Mouse (Mus musculus) limb, embryonic 15.5 days (tissue): ENCODE results near the gene 5830411N06Rik. TPM values are rescaled to one million over a fixed set of nuclear protein-coding genes. Genes with fewer than 3 reads are reported as not detected.

Experiments
- ATAC-seq: fragments of 200-750 bp; cut with Nextera tagmentation; 2 replicates; pipeline ENCODE4 v1.8.0; 2017; ENCODE audit warnings: low read depth, moderate TSS enrichment; ENCODE audit not compliant: insufficient number of reproducible peaks, low FRiP score, low TSS enrichment
- H3K27ac ChIP-seq: fragments of 300-500 bp; sonication (generic); 2 replicates; pipeline ENCODE4 v1.5.1; 2015; ENCODE audit warnings: moderate library complexity, mild to moderate bottlenecking, inconsistent platforms
- H3K27me3 ChIP-seq: fragments of 300-500 bp; sonication (generic); 2 replicates; pipeline ENCODE4 v1.6.1; 2015; ENCODE audit warnings: inconsistent platforms
- H3K36me3 ChIP-seq: fragments of 300-500 bp; sonication (generic); 2 replicates; pipeline ENCODE4 v1.6.1; 2015; ENCODE audit warnings: inconsistent platforms
- H3K4me1 ChIP-seq: fragments of 300-500 bp; sonication (generic); 2 replicates; pipeline ENCODE4 v1.6.1; 2015; ENCODE audit warnings: inconsistent platforms
- H3K4me2 ChIP-seq: fragments of 300-500 bp; sonication (generic); 2 replicates; pipeline ENCODE4 v1.6.1; 2015; ENCODE audit warnings: mild to moderate bottlenecking, inconsistent platforms
- H3K4me3 ChIP-seq: fragments of 300-500 bp; sonication (generic); 2 replicates; pipeline ENCODE4 v1.5.1; 2015; ENCODE audit warnings: mild to moderate bottlenecking, inconsistent platforms
- H3K9ac ChIP-seq: fragments of 300-500 bp; sonication (generic); 2 replicates; pipeline ENCODE4 v1.6.1; 2015; ENCODE audit warnings: inconsistent platforms
- H3K9me3 ChIP-seq: fragments of 300-500 bp; sonication (generic); 2 replicates; pipeline ENCODE4 v1.6.1; 2016; ENCODE audit warnings: inconsistent platforms
- WGBS: fragments of 180-500 bp; shearing (Covaris S2); methylation state at CpG from one replicate; pipeline ENCODE4 v1.1.7; 2015; 5-methylcytosine and 5-hydroxymethylcytosine counted together
- polyA plus RNA-seq: library from polyadenylated mRNA; unstranded; fragments of >200 nt; fragmentation: Nextera tagmentation; extraction: Ambion mirVana; gene quantifications from 2 replicates; pipeline ENCODE4 v1.2.1, GENCODE M21; 2015

Gene 5830411N06Rik
- not detected in 2 replicates for polyA plus RNA-seq

DNA sequence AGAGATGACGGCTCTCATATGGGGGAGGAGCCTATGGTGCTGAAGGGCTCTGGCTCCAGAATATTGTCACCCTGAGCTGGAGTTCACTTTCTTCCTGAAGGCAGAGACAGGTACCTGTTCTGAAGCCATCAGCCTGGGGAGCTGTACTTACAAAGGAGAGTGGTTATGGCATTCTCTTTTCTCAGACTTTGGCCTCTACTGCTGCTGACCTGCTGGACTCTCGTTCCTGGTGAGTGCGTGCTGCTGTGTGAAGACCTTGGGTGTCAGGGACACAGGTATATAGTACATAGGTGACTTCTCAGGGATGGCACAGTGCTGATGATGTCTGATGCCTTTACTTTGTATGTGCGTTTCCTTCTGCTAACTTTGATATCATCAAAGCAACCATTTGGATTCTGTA lies at the start of gene 5830411N06Rik:
Gene 5830411N06Rik, plus strand, starts transcription at position 69 of the 400 bp plus-strand sequence.
- H3K4me3 ChIP-seq, result no peak within 1 kb of the TSS
- ATAC-seq, result no peak
- H3K27me3 ChIP-seq, result no peaks in the 10 kb centered on the region
- no peaks in the 10 kb centered on the region for H3K9me3 ChIP-seq
- H3K4me1 ChIP-seq, result no peaks in the 10 kb centered on the region
- no peaks in the 10 kb centered on the region for H3K36me3 ChIP-seq
- no peak within 1 kb of the TSS for H3K27ac ChIP-seq
- no peak within 1 kb of the TSS for H3K4me2 ChIP-seq
- H3K9ac ChIP-seq, result no peak within 1 kb of the TSS
- WGBS, result 78% methylated on average over 4 of the region's 4 CpGs

DNA sequence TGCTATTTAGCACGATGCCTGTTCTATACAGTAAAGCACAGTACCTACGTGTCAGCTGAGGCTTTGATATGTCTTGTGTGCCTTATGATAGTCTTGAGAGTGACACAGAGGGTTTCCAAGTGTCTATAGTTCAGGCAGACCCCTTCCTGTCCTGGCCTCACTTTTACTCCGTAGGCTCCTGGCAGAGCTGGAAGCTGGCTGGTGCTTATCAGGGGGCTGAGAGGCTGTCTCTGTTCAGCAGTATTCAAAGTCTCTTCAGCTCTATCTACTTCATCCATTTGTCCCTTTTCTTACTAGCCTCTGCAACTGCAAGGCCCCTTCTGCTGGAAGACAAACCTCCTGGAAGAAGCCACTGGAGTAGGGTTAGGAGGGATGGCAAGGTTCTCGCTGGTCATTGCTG lies 46.0 kb upstream of the 5830411N06Rik start:
- no peak for ATAC-seq
- H3K9me3 ChIP-seq, result no peaks in the 10 kb centered on the region
- no peaks in the 10 kb centered on the region for H3K4me1 ChIP-seq
- no peak overlapping the region for H3K27ac ChIP-seq
- no peaks in the 10 kb centered on the region for H3K36me3 ChIP-seq
- H3K4me2 ChIP-seq, result no peak overlapping the region
- no peak overlapping the region for H3K9ac ChIP-seq
- 86% methylated on average over 4 of the region's 4 CpGs for WGBS
- no peaks in the 10 kb centered on the region for H3K27me3 ChIP-seq
- no peak overlapping the region for H3K4me3 ChIP-seq

DNA sequence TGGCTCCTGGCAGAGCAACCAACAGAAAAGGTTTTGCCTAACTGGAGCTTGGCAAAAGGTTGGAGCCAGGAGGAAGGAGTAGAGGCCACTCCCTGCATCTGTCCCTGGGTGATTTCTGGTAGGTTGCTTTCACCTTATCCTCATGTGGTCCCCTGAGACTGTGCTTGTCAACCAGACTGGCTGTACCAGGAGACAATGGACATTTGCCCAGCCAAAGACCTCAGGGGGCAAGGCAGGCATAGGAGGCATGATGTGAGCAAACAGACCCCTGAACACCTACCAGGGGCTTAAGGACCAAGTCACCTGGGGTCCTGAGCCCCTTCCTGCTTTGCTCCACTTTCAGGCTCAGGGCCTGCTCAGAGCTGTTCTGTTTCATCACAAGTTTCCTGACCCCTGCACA lies 41.2 kb upstream of the 5830411N06Rik start, which contains the start of gene Olfr524:
Gene Olfr524, minus strand, starts transcription at position 101 of the 400 bp plus-strand sequence.
- ATAC-seq, result no peak
- Histone ChIP-seq H3K9me3 (no peaks in the 10 kb centered on the region), H3K4me2 (no peak within 1 kb of the TSS), H3K27me3 (no peaks in the 10 kb centered on the region), H3K9ac (no peak within 1 kb of the TSS), H3K4me1 (no peaks in the 10 kb centered on the region), H3K27ac (no peak within 1 kb of the TSS), H3K4me3 (no peak within 1 kb of the TSS), H3K36me3 (no peaks in the 10 kb centered on the region)

DNA sequence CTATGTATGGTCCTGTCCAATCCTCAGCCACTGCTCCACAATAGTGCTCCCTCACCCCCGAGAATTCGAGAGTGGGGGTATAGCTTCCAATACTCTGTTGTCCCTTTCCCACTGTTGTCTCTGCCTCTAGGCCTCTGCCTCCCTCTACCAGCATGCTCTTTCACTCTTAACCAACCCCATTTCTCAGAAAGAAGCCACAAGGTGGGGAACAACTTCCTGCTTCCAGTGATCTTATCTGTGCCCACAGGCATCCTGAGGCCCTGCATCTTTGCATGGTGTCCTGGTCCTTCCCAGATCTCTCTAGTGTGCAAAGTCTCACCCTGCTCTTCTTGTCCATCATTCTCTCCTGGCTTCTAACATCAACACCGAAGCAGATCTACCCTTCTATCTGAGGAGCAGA lies 40.2 kb upstream of the 5830411N06Rik start:
- Histone ChIP-seq H3K9ac (no peak overlapping the region), H3K9me3 (no peaks in the 10 kb centered on the region), H3K36me3 (no peaks in the 10 kb centered on the region), H3K27ac (no peak overlapping the region), H3K4me1 (no peaks in the 10 kb centered on the region), H3K27me3 (no peaks in the 10 kb centered on the region), H3K4me3 (no peak overlapping the region), H3K4me2 (no peak overlapping the region)
- 73% methylated on average over 3 of the region's 3 CpGs for WGBS
- ATAC-seq, result no peak

DNA sequence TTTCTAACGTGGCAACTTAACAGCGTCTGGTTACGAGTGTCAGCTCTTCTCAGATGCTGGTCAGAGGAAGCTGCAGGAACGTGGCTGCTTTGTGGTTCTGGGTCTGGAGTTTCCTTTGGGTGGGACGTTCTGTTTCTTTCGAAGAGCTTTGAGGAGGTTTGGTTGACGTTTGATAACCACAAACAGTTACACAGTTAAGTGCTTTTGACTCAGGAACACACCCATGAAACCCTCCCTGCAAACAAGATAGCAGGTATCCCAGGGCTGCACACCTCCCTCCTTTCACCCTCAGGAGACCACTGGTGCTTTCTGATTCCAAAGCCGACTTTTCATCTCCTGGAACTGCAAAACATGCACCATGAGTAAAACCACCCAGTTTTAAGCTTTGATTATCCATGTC lies 38.9 kb upstream of the 5830411N06Rik start:
- Histone ChIP-seq H3K27me3 (no peaks in the 10 kb centered on the region), H3K4me3 (no peak overlapping the region), H3K9ac (no peak overlapping the region), H3K27ac (no peak overlapping the region), H3K9me3 (no peaks in the 10 kb centered on the region), H3K36me3 (no peaks in the 10 kb centered on the region), H3K4me2 (no peak overlapping the region), H3K4me1 (no peaks in the 10 kb centered on the region)
- no peak for ATAC-seq
- 73% methylated on average over 8 of the region's 8 CpGs for WGBS

DNA sequence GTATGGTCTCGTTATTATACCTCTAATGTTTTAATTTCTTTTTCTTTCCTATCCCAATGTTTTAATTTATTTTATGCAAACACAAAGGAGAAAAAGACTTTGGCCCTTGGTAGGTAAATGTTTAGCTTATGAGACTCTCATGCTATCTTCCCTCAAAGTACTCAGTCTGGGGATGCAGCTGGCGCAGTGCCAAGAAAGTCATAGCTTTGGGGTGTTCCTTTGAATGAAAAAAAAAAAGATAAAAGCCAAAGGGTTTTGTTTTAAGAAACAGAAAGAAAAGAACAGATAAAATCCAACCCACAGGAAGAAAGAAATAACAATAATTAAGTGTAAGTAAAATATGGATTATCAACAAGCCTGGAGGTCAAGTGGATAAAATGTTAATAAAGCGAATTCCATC lies 38.4 kb upstream of the 5830411N06Rik start:
- no peaks in the 10 kb centered on the region for H3K9me3 ChIP-seq
- WGBS, result 80% methylated on average over 3 of the region's 3 CpGs
- no peaks in the 10 kb centered on the region for H3K4me1 ChIP-seq
- H3K27ac ChIP-seq, result no peak overlapping the region
- no peaks in the 10 kb centered on the region for H3K27me3 ChIP-seq
- no peak overlapping the region for H3K4me3 ChIP-seq
- ATAC-seq, result no peak
- H3K9ac ChIP-seq, result no peak overlapping the region
- H3K36me3 ChIP-seq, result no peaks in the 10 kb centered on the region
- no peak overlapping the region for H3K4me2 ChIP-seq

DNA sequence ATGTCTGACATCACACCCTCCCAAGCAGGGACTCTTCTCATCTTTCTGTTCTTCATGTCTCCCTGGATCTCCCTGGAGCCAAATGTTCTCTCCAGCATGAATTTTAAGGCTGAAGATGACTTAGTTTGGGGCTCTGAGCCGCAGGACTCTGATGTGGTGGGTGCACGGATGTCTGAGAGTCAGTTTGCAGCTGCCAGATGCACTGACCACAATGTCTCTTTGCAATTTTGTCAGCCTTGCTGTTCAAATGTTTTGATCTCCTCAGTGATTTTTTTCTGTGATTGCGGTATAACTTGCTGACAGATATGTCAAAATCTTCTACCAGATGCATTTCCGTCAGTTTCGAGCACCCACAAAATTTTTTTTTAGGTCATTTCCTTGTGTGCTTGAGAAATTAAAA lies 33.2 kb upstream of the 5830411N06Rik start:
- no peak for ATAC-seq
- Histone ChIP-seq H3K27me3 (no peaks in the 10 kb centered on the region), H3K4me3 (no peak overlapping the region), H3K9ac (no peak overlapping the region), H3K36me3 (no peaks in the 10 kb centered on the region), H3K4me1 (no peaks in the 10 kb centered on the region), H3K9me3 (no peaks in the 10 kb centered on the region), H3K4me2 (no peak overlapping the region), H3K27ac (no peak overlapping the region)
- WGBS, result 79% methylated on average over 5 of the region's 5 CpGs

DNA sequence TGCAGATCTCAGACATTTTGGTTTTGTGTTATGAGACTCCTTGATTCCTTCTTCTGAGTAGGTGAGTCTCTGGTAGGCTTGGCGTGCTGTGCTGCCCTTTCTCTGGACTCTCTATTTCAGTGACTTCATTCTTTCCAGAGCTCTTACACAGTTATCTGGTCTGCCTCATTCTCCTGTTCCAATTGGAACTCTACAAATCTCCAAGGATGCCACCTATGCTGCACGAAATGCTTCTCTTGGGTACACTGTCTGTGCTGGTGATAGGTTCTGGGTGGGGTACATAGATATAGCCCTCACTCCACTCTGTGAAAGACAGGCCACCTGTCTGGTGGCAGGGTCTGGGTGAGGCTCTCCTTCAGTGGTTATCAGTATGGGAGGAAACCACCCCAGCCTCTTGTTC lies 29.1 kb upstream of the 5830411N06Rik start, which contains the start of gene Cd163l1:
Gene Cd163l1, plus strand, starts transcription at position 301 of the 400 bp plus-strand sequence.
- Histone ChIP-seq H3K4me1 (no peaks in the 10 kb centered on the region), H3K27me3 (no peaks in the 10 kb centered on the region), H3K4me2 (no peak within 1 kb of the TSS), H3K36me3 (no peaks in the 10 kb centered on the region), H3K4me3 (no peak within 1 kb of the TSS), H3K9ac (no peak within 1 kb of the TSS), H3K9me3 (no peaks in the 10 kb centered on the region), H3K27ac (no peak within 1 kb of the TSS)
- ATAC-seq, result no peak
- 87% methylated on average over 2 of the region's 2 CpGs for WGBS

DNA sequence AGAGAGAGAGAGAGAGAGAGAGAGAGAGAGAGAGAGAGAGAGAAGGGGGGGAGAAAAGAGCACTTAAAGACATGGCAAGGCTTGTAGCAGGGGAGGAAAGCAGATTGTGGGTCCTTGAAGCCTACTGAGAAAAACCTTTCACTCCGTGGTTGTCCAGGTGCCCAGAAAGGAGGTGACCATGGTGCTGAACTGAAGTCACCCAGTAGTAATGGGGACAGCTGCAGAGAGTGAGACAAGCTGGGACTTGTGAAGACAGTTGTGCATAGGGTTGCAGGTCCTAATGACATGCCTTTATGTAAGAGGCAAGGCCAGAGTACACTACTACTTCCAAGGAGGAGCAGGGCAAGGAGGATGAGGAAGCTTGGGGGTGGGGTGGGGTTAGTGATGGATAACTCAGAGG lies 27.8 kb upstream of the 5830411N06Rik start:
- 5% methylated on average over 1 of the region's 1 CpGs for WGBS
- Histone ChIP-seq H3K4me3 (no peak overlapping the region), H3K4me2 (no peak overlapping the region), H3K9ac (no peak overlapping the region), H3K4me1 (no peaks in the 10 kb centered on the region), H3K9me3 (no peaks in the 10 kb centered on the region), H3K27ac (no peak overlapping the region), H3K27me3 (no peaks in the 10 kb centered on the region), H3K36me3 (no peaks in the 10 kb centered on the region)
- ATAC-seq, result no peak

DNA sequence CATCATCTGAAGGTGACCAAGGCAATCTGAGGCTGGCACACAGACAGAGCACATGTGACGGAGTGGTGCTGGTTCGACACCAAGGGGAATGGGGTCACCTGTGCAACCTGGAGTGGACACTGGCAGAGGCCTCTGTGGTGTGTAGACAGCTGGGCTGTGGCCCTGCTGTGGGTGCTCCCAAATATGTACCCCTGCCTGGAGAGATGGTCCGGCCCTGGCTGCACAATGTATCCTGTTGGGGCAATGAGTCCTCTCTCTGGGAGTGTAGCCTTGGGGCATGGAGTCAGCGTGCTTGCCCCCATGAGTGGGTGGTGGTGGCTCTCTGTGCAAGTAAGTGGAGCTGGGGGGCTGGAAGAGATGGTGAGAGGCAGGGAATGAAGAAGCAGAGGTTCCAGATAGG lies 26.7 kb upstream of the 5830411N06Rik start:
- 83% methylated on average over 4 of the region's 4 CpGs for WGBS
- no peaks in the 10 kb centered on the region for H3K36me3 ChIP-seq
- H3K4me1 ChIP-seq, result no peaks in the 10 kb centered on the region
- H3K4me2 ChIP-seq, result no peak overlapping the region
- H3K9me3 ChIP-seq, result no peaks in the 10 kb centered on the region
- no peak overlapping the region for H3K27ac ChIP-seq
- no peaks in the 10 kb centered on the region for H3K27me3 ChIP-seq
- H3K4me3 ChIP-seq, result no peak overlapping the region
- H3K9ac ChIP-seq, result no peak overlapping the region
- ATAC-seq, result no peak

DNA sequence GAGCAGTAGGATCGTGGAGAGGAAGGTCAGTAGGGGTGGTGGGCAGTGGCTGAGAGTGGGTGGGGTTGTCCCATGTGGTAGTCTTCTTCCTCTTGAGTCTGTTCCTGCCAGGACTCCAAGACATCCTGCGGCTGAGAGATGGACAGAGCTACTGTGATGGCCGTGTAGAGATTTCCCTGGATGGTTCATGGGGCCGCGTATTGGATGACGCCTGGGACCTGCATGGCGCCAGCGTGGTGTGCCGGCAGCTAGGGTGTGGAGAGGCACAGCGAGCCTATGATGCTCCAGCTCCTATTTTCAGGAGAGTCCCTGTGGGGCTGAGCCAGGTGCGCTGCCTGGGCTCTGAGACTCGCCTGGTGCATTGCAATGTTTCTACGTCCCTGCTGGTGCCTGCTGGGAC lies 22.9 kb upstream of the 5830411N06Rik start:
- H3K36me3 ChIP-seq, result no peaks in the 10 kb centered on the region
- no peak overlapping the region for H3K27ac ChIP-seq

DNA sequence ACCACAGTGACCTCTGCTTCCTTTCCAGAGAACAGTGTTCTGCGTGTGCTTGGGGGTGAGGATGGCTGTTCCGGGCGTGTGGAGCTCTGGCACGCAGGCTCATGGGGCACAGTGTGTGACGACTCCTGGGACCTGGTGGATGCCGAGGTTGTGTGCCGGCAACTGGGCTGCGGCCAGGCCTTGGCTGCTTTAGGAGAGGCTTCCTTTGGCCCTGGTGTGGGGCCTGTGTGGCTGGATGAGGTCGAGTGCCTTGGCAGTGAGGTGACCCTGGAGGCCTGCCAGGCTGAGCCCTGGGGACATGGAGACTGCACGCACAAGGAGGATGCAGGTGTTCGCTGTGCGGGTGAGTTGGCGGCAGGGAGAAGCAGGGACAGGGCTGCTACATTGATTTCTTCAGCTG lies 18.6 kb upstream of the 5830411N06Rik start:
- no peak overlapping the region for H3K9ac ChIP-seq
- H3K9me3 ChIP-seq, result no peaks in the 10 kb centered on the region
- no peaks in the 10 kb centered on the region for H3K27me3 ChIP-seq
- H3K4me1 ChIP-seq, result no peaks in the 10 kb centered on the region
- H3K27ac ChIP-seq, result no peak overlapping the region
- WGBS, result 80% methylated on average over 13 of the region's 13 CpGs
- H3K36me3 ChIP-seq, result no peaks in the 10 kb centered on the region
- no peak overlapping the region for H3K4me2 ChIP-seq
- H3K4me3 ChIP-seq, result no peak overlapping the region
- no peak for ATAC-seq

More for the DNA sequence above, 22.9 kb upstream of the 5830411N06Rik start:
- ATAC-seq, result no peak
- no peaks in the 10 kb centered on the region for H3K27me3 ChIP-seq
- 85% methylated on average over 13 of the region's 13 CpGs for WGBS
- no peaks in the 10 kb centered on the region for H3K4me1 ChIP-seq
- no peak overlapping the region for H3K4me3 ChIP-seq
- H3K9me3 ChIP-seq, result no peaks in the 10 kb centered on the region
- H3K4me2 ChIP-seq, result no peak overlapping the region
- no peak overlapping the region for H3K9ac ChIP-seq

DNA sequence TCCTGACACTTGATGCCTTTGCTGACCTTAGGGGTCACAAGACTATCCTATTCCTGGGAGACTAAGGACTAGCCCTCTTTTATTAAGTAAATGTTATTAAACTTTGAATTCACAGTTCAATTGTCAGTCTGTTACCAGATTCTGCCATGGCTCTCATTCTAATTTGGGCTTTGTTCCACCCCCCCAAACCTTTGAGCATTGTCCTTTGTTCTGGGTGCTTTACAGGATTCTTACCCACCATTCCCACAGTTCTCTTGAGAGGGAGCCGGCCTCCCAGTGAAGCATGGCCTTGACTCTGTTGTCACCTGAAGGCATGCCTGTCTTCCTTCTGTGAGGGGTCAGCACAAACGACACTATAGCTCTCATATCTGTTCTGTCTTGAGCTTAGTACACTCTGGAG lies 16.1 kb upstream of the 5830411N06Rik start:
- Histone ChIP-seq H3K4me2 (no peak overlapping the region), H3K9ac (no peak overlapping the region), H3K27ac (no peak overlapping the region), H3K27me3 (no peaks in the 10 kb centered on the region), H3K4me1 (no peaks in the 10 kb centered on the region), H3K4me3 (no peak overlapping the region), H3K36me3 (no peaks in the 10 kb centered on the region), H3K9me3 (no peaks in the 10 kb centered on the region)
- WGBS, result 70% methylated on average over 2 of the region's 2 CpGs
- ATAC-seq, result no peak
